Mouse (Mus musculus): ENCODE data around the gene Mettl22. TPM values are rescaled to one million over a fixed set of nuclear protein-coding genes. Genes with fewer than 3 reads are reported as not detected.

Gene Mettl22
- total and polyA plus RNA-seq, 2 experiments from 2014 or later = 37.4 to 80.0 TPM

GRCm38 (mm10) chr16:8524163-8524847 lies 53.7 kb downstream of the Mettl22 start:
- no peak overlapping the region for H3K9ac ChIP-seq (replicated peaks; ENCODE audit: low read length, poor library complexity, severe bottlenecking)
- H3K27me3 ChIP-seq (ENCODE audit: insufficient read depth, low read length) = no peaks in the 10 kb centered on the region
- H3K9me3 ChIP-seq (ENCODE audit: low read length) = no peaks in the 10 kb centered on the region
- ATAC-seq (ENCODE audit: low FRiP score) = no peak
- 0 out of 2 replicates have a peak overlapping the region, but pooled peaks have one; percentile 1 for H3K4me2 ChIP-seq (ENCODE audit: low read depth, low read length, poor library complexity, severe bottlenecking)
- no peak overlapping the region for H3K4me3 ChIP-seq (ENCODE audit: low read depth, low read length)
- H3K27ac ChIP-seq (ENCODE audit: low read depth, low read length) = peak overlapping the region; percentile 68
- no peaks in the 10 kb centered on the region for H3K36me3 ChIP-seq (ENCODE audit: insufficient read depth, low read length)
- 50% methylated on average over 16 of the region's 16 CpGs for WGBS
- H3K4me1 ChIP-seq (ENCODE audit: insufficient read depth, low read length) = peaks cover 7% of the 10 kb centered on the region; the same call in 1 of the 2 replicates
- DNase-seq (ENCODE audit: low spot score) = peak; percentile 40
- no peak for TF ChIP-seq CTCF (IDR thresholded peaks at IDR 0.05)

DNA sequence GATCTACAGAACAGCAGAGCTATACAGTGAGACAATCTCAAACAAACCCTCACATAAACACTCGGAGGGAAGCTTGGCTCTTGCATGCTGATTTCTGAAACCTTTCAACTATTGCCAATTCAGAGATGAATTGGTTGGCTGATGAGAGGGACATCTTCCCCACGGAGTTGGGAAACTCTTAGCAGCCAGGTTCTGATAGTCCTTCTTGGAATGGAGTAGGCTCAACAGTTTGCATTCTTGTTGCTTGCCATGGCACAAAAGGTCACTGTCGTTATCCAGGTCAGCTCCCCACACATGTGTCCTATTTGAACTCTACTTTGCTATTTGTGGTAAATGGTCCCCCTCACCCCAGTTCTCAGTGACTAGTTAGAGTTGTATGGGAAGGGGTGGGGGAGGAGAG lies 54.7 kb downstream of the Mettl22 start:
- no peak overlapping the region for H3K4me2 ChIP-seq (ENCODE audit: low read depth, low read length, poor library complexity, severe bottlenecking)
- H3K27me3 ChIP-seq (ENCODE audit: insufficient read depth, low read length) = no peaks in the 10 kb centered on the region
- no peak overlapping the region for H3K27ac ChIP-seq (ENCODE audit: low read depth, low read length)
- no peaks in the 10 kb centered on the region for H3K9me3 ChIP-seq (ENCODE audit: low read length)
- no peak overlapping the region for H3K9ac ChIP-seq (replicated peaks; ENCODE audit: low read length, poor library complexity, severe bottlenecking)
- 69% methylated on average over 3 of the region's 3 CpGs for WGBS
- DNase-seq (ENCODE audit: low spot score) (no peak), ATAC-seq (ENCODE audit: low FRiP score) (no peak)
- H3K4me3 ChIP-seq (ENCODE audit: low read depth, low read length) = no peak overlapping the region
- H3K36me3 ChIP-seq (ENCODE audit: insufficient read depth, low read length) = no peaks in the 10 kb centered on the region
- peaks cover 7% of the 10 kb centered on the region; the same call in 1 of the 2 replicates for H3K4me1 ChIP-seq (ENCODE audit: insufficient read depth, low read length)
- no peak for TF ChIP-seq CTCF (IDR thresholded peaks at IDR 0.05)

DNA sequence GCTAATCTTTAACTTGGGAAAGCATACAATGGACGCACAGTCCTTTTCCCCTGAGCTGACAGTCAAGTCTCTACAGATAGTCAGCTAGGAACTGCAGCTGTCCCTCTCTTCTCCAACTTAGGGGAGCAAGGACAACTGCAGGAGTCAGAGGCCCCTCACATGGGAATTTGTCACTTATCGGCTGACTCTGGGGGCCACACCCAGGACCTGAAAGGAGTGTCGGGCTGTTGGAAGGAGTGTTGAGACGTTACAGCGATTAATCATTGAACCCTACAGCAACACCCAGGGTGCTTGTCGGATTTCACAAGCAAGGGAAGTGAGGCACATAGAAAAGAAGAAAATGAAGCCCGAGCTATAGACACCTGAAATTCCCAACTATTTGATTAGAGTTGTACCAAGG lies 55.3 kb downstream of the Mettl22 start:
- no peak overlapping the region for H3K4me3 ChIP-seq (ENCODE audit: low read depth, low read length)
- DNase-seq (ENCODE audit: low spot score) = no peak
- H3K4me2 ChIP-seq (ENCODE audit: low read depth, low read length, poor library complexity, severe bottlenecking) = no peak overlapping the region
- TF ChIP-seq CTCF (IDR thresholded peaks at IDR 0.05) = no peak
- 77% methylated on average over 7 of the region's 7 CpGs for WGBS
- H3K27me3 ChIP-seq (ENCODE audit: insufficient read depth, low read length) = no peaks in the 10 kb centered on the region
- H3K9me3 ChIP-seq (ENCODE audit: low read length) = no peaks in the 10 kb centered on the region
- H3K4me1 ChIP-seq (ENCODE audit: insufficient read depth, low read length) = peaks cover 7% of the 10 kb centered on the region; the same call in 1 of the 2 replicates
- H3K36me3 ChIP-seq (ENCODE audit: insufficient read depth, low read length) = no peaks in the 10 kb centered on the region
- no peak overlapping the region for H3K27ac ChIP-seq (ENCODE audit: low read depth, low read length)
- no peak for ATAC-seq (ENCODE audit: low FRiP score)
- no peak overlapping the region for H3K9ac ChIP-seq (replicated peaks; ENCODE audit: low read length, poor library complexity, severe bottlenecking)

- Histone ChIP-seq H3K4me2 (ENCODE audit: low read depth, low read length, poor library complexity, severe bottlenecking) (no peak overlapping the region), H3K4me1 (ENCODE audit: insufficient read depth, low read length) (no peaks in the 10 kb centered on the region), H3K27ac (ENCODE audit: low read depth, low read length) (no peak overlapping the region), H3K9me3 (ENCODE audit: low read length) (no peaks in the 10 kb centered on the region), H3K27me3 (ENCODE audit: insufficient read depth, low read length) (no peaks in the 10 kb centered on the region), H3K4me3 (ENCODE audit: low read depth, low read length) (no peak overlapping the region), H3K9ac (replicated peaks; ENCODE audit: low read length, poor library complexity, severe bottlenecking) (no peak overlapping the region), H3K36me3 (ENCODE audit: insufficient read depth, low read length) (no peaks in the 10 kb centered on the region)
- ATAC-seq (ENCODE audit: low FRiP score) = no peak
- WGBS = 97% methylated on average over 1 of the region's 1 CpGs
- TF ChIP-seq CTCF (IDR thresholded peaks at IDR 0.05) = no peak
- DNase-seq (ENCODE audit: low spot score) = no peak
Observed at GRCm38 (mm10) chr16:8529389-8529788, 58.8 kb downstream of the Mettl22 start.

- no peaks in the 10 kb centered on the region for H3K9me3 ChIP-seq (ENCODE audit: low read length)
- no peak for ATAC-seq (ENCODE audit: low FRiP score)
- H3K27me3 ChIP-seq (ENCODE audit: insufficient read depth, low read length) = no peaks in the 10 kb centered on the region
- no peak overlapping the region for H3K4me3 ChIP-seq (ENCODE audit: low read depth, low read length)
- no peaks in the 10 kb centered on the region for H3K36me3 ChIP-seq (ENCODE audit: insufficient read depth, low read length)
- no peak overlapping the region for H3K27ac ChIP-seq (ENCODE audit: low read depth, low read length)
- TF ChIP-seq CTCF (IDR thresholded peaks at IDR 0.05) = no peak
- no peaks in the 10 kb centered on the region for H3K4me1 ChIP-seq (ENCODE audit: insufficient read depth, low read length)
- WGBS = 77% methylated on average over 14 of the region's 14 CpGs
- no peak for DNase-seq (ENCODE audit: low spot score)
- H3K4me2 ChIP-seq (ENCODE audit: low read depth, low read length, poor library complexity, severe bottlenecking) = no peak overlapping the region
- H3K9ac ChIP-seq (replicated peaks; ENCODE audit: low read length, poor library complexity, severe bottlenecking) = no peak overlapping the region
Observed at GRCm38 (mm10) chr16:8530018-8530417, 59.4 kb downstream of the Mettl22 start.

DNA sequence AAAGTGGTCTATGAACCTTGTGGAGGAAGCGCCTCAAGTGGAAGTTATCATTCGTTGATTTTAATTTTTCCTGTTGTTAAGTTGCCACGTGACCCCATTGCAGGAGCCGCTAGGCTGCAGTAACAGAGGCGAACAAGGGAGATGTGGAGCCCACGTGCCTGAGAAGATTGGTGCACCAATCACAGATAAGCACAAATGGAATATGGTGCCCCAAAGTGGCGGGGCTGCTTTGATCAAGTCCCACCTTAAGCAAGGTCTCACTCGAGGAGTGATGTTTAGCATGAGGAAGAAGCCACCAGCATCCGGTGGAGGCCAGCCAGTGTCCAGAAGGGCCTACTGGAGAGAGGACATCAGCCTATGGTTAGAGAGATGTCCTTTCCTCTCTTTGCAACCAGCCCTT lies 61.9 kb downstream of the Mettl22 start:
- no peak overlapping the region for H3K9ac ChIP-seq (replicated peaks; ENCODE audit: low read length, poor library complexity, severe bottlenecking)
- 95% methylated on average over 9 of the region's 9 CpGs for WGBS
- no peak for TF ChIP-seq CTCF (IDR thresholded peaks at IDR 0.05)

More for the DNA sequence above, 61.9 kb downstream of the Mettl22 start:
- Histone ChIP-seq H3K27ac (ENCODE audit: low read depth, low read length) (no peak overlapping the region), H3K9me3 (ENCODE audit: low read length) (no peaks in the 10 kb centered on the region), H3K36me3 (ENCODE audit: insufficient read depth, low read length) (no peaks in the 10 kb centered on the region), H3K4me2 (ENCODE audit: low read depth, low read length, poor library complexity, severe bottlenecking) (no peak overlapping the region), H3K4me1 (ENCODE audit: insufficient read depth, low read length) (no peaks in the 10 kb centered on the region), H3K27me3 (ENCODE audit: insufficient read depth, low read length) (no peaks in the 10 kb centered on the region), H3K4me3 (ENCODE audit: low read depth, low read length) (no peak overlapping the region)
- ATAC-seq (ENCODE audit: low FRiP score) (no peak), DNase-seq (ENCODE audit: low spot score) (no peak)

Measured in midbrain, postnatal 0 days (tissue).